Mouse (Mus musculus) testis, adult 2 months (tissue): ENCODE measurements around the gene Iqsec3. TPM values are rescaled to one million over a fixed set of nuclear protein-coding genes. Genes with fewer than 3 reads are reported as not detected.
A peak's percentile ranks its signal among the peaks of the same experiment; 100 is the strongest.
"Not testable (repeated sequence)": the region's sequence is repeated elsewhere in the genome, so short reads cannot be mapped to it uniquely, and the experiment has no call there.

Experiments used
- H3K27ac ChIP-seq: fragments of 200-500 bp; 2 replicates; pipeline ENCODE4 v1.5.1; 2012; ENCODE audit warnings: low read depth, low read length; ENCODE audit not compliant: control insufficient read depth, insufficient read depth
- H3K27me3 ChIP-seq: fragments of 200-500 bp; 2 replicates; pipeline ENCODE4 v1.6.1; 2012; ENCODE audit warnings: mild to moderate bottlenecking, low read length, moderate library complexity; ENCODE audit not compliant: control insufficient read depth, insufficient read depth
- H3K36me3 ChIP-seq: fragments of 200-500 bp; 2 replicates; pipeline ENCODE4 v1.6.1; 2012; ENCODE audit warnings: mild to moderate bottlenecking, low read length; ENCODE audit not compliant: control insufficient read depth, insufficient read depth
- H3K4me1 ChIP-seq: fragments of 200-500 bp; 2 replicates; pipeline ENCODE4 v1.6.1; 2012; ENCODE audit warnings: low read length; ENCODE audit not compliant: control insufficient read depth, insufficient read depth
- H3K4me3 ChIP-seq: fragments of 200-500 bp; 2 replicates; pipeline ENCODE4 v1.5.1; 2012; ENCODE audit warnings: low read depth, mild to moderate bottlenecking, low read length, moderate library complexity, mixed read lengths; ENCODE audit not compliant: control insufficient read depth
- CTCF ChIP-seq: fragments of 200-500 bp; IDR thresholded peaks from 2 replicates; pipeline ENCODE4 v1.5.1; 2012; ENCODE audit warnings: low read depth, mild to moderate bottlenecking, inconsistent platforms, low read length, moderate library complexity; ENCODE audit not compliant: control insufficient read depth, insufficient read depth, insufficient replicate concordance
- POLR2A ChIP-seq: fragments of 200-500 bp; IDR thresholded peaks from 2 replicates; pipeline ENCODE4 v1.6.1; 2012; ENCODE audit warnings: low read depth, mild to moderate bottlenecking, inconsistent platforms, low read length, moderate library complexity; ENCODE audit not compliant: control insufficient read depth
- polyA plus RNA-seq: library from polyadenylated mRNA; depleted of rRNA; stranded (reverse); fragments of >200 nt; gene quantifications from 2 replicates; pipeline ENCODE4 v1.2.3, GENCODE M21; 2012

Gene Iqsec3
- polyA plus RNA-seq, 1 experiment, result 0.26 TPM

DNA sequence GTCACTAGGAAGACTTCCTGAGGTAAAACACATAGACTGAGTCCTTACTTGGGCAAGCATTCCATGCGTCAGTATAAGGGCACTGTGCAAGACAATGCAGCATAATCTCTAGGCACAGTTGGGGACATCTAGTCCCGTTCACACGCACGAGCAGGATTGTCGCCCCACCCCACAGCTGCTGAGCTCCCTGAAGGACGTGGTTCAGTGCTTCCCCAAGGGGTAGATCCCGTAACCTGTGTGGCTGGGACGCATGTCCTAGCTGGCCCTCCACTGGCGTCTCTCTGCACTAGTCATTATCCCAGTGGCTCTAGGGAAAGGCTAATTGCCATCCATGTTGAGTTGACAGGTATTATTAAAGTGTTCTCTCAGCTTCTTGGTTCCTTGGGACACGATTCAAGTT is 91.4 kb downstream of the Iqsec3 start:
- Histone ChIP-seq H3K36me3 (no peaks in the 10 kb centered on the region), H3K4me1 (no peaks in the 10 kb centered on the region), H3K4me3 (no peak overlapping the region), H3K27ac (no peak overlapping the region), H3K27me3 (no peaks in the 10 kb centered on the region)
- TF ChIP-seq CTCF (no peak), POLR2A (no peak)

DNA sequence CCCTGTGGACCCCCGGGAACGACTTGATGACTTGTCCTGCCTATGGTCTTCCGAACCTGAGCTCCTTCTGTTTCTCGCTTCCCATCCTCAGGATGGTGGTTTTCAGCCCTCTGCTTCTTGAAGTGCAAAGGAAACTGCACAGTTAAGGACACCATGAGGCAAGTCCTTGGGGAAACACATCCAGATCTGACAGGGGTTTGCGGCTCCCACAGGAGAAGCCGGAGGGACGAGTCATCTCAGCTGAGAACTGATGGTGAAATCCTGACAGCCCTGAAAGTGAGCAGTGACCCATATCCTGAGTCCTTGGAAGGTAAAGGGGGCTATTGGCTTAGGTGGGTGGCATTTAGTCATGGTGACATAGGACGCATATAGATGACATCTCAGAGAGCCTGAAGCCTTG is 92.9 kb downstream of the Iqsec3 start:
- TF ChIP-seq POLR2A (no peak), CTCF (no peak)
- Histone ChIP-seq H3K27me3 (no peaks in the 10 kb centered on the region), H3K36me3 (no peaks in the 10 kb centered on the region), H3K27ac (no peak overlapping the region), H3K4me3 (no peak overlapping the region), H3K4me1 (no peaks in the 10 kb centered on the region)

DNA sequence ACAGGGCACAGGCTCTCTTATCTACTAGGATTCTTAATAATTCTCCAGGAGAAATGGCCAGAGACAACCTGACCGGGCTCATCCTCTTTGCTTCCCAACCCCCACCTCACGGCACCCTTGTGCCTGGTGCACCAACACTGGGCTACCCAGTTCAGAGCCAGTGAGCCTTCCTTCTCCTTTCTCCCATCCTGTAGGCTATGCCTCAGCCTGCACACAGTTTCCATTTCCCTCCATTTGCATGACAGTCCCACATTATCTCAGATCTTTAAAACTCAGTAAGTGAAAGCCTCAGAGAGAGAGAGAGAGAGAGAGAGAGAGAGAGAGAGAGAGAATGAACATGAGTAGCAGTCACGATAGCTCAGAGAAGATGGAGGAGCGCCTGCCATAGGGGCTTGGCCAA is 95.2 kb downstream of the Iqsec3 start:
- Histone ChIP-seq H3K27me3 (no peaks in the 10 kb centered on the region), H3K36me3 (no peaks in the 10 kb centered on the region), H3K4me1 (no peaks in the 10 kb centered on the region), H3K27ac (no peak overlapping the region), H3K4me3 (no peak overlapping the region)
- TF ChIP-seq POLR2A (no peak), CTCF (no peak)

DNA sequence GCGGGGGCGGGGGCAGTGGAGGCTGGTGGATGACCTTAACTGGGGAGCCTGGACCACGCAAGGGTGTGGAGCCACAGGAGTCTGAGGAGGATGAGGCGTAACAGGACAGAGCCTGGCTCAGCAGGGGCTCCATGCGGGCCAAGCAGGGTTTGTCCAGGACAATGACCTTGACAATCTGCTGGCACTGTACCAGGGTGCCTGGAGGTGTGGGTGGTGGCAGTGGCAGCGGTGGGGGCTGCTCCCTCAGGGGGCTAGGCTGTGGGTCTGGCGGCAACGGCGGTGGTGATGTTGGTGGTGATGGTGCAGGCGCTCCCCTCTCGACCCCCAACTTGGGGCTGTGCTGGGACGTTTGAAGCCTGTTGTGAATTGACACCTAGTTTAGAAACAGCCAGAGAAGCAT is 97.3 kb downstream of the Iqsec3 start:
- TF ChIP-seq CTCF (no peak), POLR2A (no peak)
- Histone ChIP-seq H3K27ac (no peak overlapping the region), H3K4me1 (no peaks in the 10 kb centered on the region), H3K27me3 (no peaks in the 10 kb centered on the region), H3K36me3 (no peaks in the 10 kb centered on the region), H3K4me3 (no peak overlapping the region)

DNA sequence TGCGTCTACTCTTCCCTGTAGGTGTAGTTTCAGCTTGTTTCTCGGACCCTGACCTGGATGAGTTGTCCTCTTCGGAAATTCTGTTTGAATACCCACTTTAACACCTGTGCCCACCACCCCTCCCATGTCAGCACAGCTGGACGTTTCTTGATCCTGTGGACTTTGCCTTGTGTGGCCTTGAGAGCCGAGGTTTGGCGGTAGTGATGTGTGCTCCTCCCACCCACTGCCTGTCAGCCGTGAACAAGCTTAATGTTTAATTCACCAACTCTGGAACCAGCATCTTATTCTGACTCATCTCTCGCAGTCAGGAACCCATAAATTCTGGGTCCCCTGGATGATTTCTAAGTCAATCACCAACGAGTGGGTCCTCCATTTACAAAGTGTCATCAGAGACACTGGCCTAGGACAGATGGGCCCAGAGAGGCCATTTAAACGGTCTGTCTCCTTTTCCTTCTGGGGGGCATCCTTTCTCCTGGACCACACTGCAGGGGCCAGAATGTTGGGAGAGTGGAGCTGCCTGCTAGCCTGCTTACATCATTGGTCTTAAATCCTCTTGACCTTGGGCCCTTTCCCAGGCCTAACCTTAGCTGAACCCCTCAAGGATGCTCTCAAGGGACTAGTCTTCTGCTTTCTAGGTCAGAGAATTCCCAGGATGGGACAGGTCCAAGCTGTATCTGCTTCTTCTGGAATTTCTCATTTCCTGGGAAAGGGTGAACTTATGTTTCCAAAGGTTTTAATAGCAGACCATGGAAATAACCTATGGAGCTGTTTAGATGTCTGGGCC is 102.1 kb downstream of the Iqsec3 start:
- H3K36me3 ChIP-seq, result no peaks in the 10 kb centered on the region
- H3K4me1 ChIP-seq, result no peaks in the 10 kb centered on the region
- TF ChIP-seq POLR2A (no peak), CTCF (no peak)
- no peak overlapping the region for H3K4me3 ChIP-seq
- no peak overlapping the region for H3K27ac ChIP-seq
- H3K27me3 ChIP-seq, result no peaks in the 10 kb centered on the region

DNA sequence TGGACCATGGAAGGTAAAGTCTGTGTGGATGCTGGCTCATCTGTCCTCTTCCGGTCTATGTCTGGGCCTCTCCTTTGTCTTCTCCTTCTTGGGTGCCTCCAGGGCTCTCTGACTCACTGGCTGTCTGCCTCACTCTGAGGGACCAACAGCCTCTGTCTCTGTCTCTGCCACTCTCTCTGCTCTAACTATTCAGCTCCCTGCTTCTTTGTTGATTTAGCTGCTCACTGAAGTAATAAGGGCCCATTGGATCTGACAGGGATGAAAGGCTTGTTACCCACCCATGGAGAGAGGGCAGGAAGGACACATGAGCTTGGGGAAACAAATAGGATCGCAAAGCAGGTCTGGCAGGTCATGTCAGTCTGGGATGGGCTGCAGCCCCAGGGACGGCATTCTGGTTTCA is 106.4 kb downstream of the Iqsec3 start:
- Histone ChIP-seq H3K27me3 (no peaks in the 10 kb centered on the region), H3K4me3 (no peak overlapping the region), H3K36me3 (no peaks in the 10 kb centered on the region), H3K27ac (no peak overlapping the region), H3K4me1 (peaks cover 5% of the 10 kb centered on the region; the same call in 1 of the 2 replicates)
- TF ChIP-seq POLR2A (no peak), CTCF (no peak)

DNA sequence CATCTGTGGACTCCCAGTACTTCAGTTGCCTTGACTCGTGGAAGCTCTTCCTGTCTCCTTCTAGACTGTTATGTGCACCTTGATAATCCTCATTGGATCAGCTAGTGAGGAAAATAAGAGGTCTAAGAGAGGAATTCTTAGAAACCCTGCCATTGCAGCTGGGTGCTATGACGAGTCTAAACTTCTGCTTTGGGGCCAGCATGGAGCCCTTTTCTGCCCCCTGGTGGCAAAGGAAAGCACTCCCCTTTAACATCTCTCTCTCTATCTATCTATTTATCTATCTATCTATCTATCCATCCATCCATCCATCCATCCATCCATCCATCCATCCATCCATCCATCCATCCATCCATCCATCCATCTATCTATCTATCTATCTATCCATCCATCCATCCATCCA is 106.9 kb downstream of the Iqsec3 start:
- not testable (repeated sequence) for H3K4me1 ChIP-seq, H3K36me3 ChIP-seq, H3K27ac ChIP-seq, H3K4me3 ChIP-seq, H3K27me3 ChIP-seq
- peak; percentile 31; the same call in 1 of the 2 replicates for TF ChIP-seq CTCF

DNA sequence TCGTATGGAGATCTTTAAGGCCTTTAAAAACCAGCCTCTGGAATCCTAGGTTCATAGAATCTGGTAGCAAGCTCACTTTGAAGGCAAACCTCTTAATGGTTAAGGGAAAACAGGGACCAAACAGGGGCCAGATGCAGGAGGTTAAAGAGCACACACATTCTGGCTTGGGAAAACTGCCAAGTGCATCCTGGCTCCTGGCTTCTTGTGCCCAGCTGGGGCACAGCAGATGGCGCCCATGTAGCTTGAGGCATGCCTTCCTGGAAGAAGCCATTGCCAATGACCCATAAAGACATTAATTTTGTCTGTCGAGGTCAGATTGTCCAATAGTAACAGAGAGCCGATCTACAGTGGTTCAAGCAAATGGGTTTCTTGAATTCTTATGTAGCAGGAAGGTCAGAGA is 109.5 kb downstream of the Iqsec3 start:
- TF ChIP-seq CTCF, result no peak
- Histone ChIP-seq H3K4me3 (no peak overlapping the region), H3K4me1 (peaks cover 5% of the 10 kb centered on the region; the same call in 1 of the 2 replicates), H3K27ac (no peak overlapping the region), H3K36me3 (no peaks in the 10 kb centered on the region), H3K27me3 (no peaks in the 10 kb centered on the region)
